Mouse (Mus musculus): ENCODE data around the gene Zfp511. TPM values are rescaled to one million over a fixed set of nuclear protein-coding genes. Genes with fewer than 3 reads are reported as not detected.

Gene Zfp511
- 10 to 100 TPM; 16.3 to 23.5 TPM for total RNA-seq (2021)
- long read RNA-seq, experiment 1, transcript Zfp511-201 (6 exons, 1,076 nt) = major isoform, 12 of 20 reads
- long read RNA-seq, experiment 1, partial matches to known transcripts = 0 of 20 reads
- long read RNA-seq, experiment 1, other reads (novel, unspliced or antisense) = 7 of 20 reads
- long read RNA-seq, experiment 2, transcript Zfp511-201 (6 exons, 1,076 nt) = major isoform, 10 of 32 reads
- long read RNA-seq, experiment 2, partial matches to known transcripts = 2 of 32 reads
- long read RNA-seq, experiment 2, other reads (novel, unspliced or antisense) = 17 of 32 reads

DNA sequence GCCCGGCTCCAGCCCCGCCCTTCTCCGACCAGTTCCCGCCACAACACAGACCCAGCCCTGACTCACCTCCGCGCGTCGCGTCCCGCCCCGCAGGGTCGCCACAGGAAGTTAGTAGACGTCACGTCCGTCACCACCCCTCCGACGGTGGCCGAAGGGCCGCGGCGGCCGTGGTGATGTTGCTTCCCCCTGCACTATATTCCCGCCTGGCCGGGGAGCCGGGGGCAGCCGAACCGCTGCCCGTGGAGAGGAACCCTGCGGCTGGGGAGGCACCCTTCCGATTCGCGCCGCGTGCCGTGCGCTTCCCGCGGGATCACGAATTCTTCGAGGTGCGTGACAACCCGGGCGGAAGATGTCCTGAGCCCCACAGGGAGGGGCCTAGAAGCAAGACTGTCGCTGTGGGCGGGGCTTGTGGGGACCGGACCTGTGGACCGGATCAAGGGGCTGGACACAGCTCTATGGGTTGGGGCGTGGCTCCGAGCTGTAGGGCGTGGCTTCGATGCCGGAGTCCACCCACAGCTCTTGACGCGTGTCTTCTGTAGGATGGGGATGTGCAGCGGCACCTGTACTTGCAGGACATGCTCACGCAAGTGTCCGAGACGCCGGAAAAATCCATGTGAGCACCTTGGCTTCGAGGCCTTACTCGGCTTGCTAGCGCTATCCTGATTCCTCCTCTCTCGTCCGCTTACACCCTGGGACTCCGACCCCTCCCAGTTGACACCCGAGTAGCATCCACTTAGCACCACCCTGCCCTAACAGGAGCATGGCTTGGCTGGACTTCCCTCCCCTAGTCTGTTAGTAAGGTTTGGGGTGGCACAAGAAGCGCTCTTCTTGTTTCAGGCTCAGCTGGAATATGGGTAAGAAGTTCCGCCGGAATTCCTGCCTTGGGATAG lies at the start of gene Zfp511, which contains the start of gene Tubgcp2:
Zfp511 (plus strand) TSS at position 111 of the 890 bp plus-strand sequence.
Tubgcp2 (minus strand) TSS at position 389 of the 890 bp plus-strand sequence.
- peak; percentile 91 to 94 for DNase-seq (ENCODE audit: low spot score in 2 of 2)

DNA sequence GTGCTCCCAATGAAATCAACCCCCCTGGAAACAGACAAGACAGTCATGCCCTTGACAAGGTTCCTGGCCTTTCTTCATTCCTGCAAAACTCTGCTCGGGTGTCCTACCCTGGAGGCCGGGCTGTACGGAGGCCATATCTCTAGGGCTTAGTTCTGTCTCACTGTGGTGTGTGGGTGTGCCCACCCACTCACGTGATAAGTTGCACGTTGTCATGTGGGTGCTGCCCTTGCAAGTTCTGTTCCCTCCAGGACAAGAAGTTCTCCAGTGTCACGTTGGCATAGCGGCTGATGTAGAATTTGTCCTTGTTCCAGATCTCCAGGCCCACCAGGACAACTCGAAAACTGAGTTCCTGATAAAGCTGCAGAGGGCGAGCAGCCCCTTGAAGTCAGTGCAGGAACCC lies 47.9 kb upstream of the Zfp511 start:
- DNase-seq (ENCODE audit: low spot score in 2 of 2) = no peak

DNA sequence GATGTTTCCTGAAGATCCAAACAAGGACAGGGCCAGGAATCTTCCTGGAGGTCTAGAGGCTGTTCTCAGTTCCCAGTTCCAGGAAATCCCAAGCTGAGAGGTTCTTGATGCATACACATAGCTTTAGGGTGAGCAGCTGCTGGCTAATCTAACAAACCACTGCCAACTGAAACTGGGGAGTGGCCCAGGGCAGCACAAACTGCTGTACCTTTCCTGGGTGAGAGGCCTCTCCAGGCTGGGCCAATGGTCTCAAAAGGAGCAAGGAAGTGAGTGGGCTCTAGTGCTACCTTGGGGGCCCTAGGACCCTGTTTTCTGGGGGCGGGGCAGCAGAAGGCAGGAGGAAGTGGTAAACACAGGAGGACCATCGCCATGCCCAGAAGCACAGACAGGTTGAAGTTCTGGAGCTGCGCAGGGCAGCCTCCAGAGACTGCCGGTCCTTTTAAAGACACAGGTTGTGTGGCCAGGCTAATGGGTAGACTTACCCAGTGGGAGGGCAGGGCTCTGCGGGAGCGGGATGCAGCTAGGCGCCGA lies 45.3 kb upstream of the Zfp511 start:
- no peak for DNase-seq (ENCODE audit: low spot score in 2 of 2)

- DNase-seq (ENCODE audit: low spot score in 2 of 2) = peak in 1 of 2 experiments; percentile 30
These were observed 43.8 kb upstream of the Zfp511 start, which contains the start of gene Adam8 for GRCm38 (mm10) chr7:139992406-139992805. TSS of gene Adam8 (minus strand) at chr7:139992562.

- DNase-seq (ENCODE audit: low spot score in 2 of 2) = no peak
These were observed 42.7 kb upstream of the Zfp511 start for GRCm38 (mm10) chr7:139993532-139993931.

DNA sequence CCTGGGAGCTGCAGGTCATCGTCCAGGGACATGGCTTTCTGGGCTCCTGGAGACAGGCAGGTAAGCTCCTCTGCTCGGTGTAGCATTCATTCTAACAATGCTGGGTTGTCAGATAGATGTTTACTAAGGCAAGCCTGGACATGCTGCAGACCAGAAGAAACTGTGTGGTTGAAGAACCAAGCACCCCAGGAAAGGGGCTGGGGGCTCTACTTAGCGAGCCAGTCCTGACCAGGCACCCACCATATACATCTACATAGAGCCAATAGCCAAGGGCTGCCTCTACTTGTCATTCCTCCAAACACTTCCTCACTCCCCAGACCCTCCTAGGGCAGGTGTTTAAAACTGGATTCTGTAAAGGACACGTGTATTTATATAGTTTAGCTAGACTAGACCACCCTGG lies 42.0 kb upstream of the Zfp511 start:
- DNase-seq (ENCODE audit: low spot score in 2 of 2) = no peak

- peak; percentile 56 to 65 for DNase-seq (ENCODE audit: low spot score in 2 of 2)
These were observed 41.5 kb upstream of the Zfp511 start for GRCm38 (mm10) chr7:139994676-139995075.

GRCm38 (mm10) chr7:139998691-139999350 lies 37.4 kb upstream of the Zfp511 start:
- DNase-seq (ENCODE audit: low spot score in 2 of 2) = no peak

DNA sequence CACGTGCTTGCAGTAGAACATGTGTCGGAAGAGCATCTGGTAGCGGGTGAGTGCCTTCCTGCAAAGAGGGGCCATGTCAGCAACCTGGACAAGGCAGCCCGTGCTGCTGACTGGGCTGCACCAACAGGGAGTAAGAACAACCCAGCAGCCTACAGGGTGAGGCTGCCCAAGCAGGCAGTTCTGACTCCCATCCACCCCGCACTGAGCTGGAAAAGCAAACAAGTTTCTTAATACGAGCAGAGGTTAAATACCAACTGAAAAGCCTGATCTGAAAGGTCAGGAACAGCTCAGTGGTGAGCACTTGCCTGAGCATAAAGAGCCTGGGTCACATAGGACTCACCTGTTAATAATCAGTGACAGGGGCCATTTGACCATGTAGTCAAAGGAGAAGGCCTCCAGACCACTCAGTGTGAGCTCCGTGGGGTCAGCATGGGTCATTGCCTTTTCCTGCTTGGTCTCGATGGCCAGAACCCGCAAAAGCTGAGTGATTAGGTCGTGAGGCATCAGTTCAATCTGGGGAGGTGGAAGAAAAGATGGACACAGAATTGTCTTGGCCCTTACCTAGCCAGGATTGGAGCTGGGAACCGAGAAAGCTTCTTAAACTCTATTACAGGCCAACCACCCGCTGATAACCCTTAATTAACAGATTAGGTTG lies 35.0 kb upstream of the Zfp511 start:
- no peak for DNase-seq (ENCODE audit: low spot score in 2 of 2)

- no peak for DNase-seq (ENCODE audit: low spot score in 2 of 2)
These were observed 31.5 kb upstream of the Zfp511 start for GRCm38 (mm10) chr7:140004666-140005065.

DNA sequence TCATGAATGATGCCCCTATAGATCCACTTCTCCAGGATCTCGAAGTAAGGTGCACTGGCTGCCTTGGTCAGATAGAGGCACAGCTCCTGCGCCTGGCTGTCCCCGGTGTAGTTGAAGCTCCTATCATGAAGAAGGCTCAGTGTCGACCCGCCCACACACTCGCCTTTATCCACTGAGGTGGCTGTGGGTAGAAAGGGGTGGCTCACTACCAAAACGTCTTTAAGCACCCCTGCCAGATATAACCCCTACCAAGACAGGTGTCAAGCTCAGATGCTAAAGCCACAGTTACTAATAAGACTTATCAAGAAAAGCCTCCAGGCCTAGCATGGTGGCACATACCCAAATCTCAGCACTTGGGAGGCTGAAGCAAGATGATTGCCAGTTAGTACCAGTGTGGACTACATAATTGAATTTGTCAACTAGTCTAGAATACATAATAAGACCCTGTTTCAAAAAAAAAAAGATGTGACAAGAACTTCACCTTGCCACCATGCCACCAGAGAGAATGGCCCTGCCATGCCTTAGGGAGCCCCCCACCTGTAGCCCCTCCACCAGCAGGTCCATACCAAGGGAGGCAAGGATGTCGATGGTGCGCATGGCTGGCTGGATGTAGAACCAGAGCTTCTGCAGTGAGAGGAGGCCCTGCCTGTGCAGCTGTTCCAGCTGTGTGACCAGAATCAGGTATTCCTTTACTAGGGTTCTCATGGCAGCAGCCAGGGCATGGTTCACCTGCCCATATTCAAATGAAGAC lies 29.2 kb upstream of the Zfp511 start:
- no peak for DNase-seq (ENCODE audit: low spot score in 2 of 2)

DNA sequence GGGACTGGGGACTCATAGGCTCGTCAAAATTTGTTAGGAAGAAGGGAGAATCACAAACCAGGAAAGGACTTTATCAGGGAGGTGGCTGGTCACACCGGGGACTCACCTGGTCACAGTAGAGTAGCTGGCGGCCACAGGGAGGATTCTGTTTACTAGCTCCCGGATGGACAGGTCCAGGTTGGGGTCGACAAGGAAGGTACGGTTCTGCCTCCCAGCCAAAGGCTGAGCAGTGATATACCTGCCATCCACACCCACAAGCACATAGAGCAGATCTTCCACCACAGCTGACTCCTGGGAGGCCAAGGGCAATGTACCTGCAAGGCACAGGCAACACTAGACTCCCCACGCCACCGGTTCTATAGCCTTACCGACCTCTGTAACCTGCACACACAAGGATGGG lies 28.4 kb upstream of the Zfp511 start:
- DNase-seq (ENCODE audit: low spot score in 2 of 2) = no peak

- DNase-seq (ENCODE audit: low spot score in 2 of 2) = no peak
These were observed 24.9 kb upstream of the Zfp511 start for GRCm38 (mm10) chr7:140011336-140011735.

DNA sequence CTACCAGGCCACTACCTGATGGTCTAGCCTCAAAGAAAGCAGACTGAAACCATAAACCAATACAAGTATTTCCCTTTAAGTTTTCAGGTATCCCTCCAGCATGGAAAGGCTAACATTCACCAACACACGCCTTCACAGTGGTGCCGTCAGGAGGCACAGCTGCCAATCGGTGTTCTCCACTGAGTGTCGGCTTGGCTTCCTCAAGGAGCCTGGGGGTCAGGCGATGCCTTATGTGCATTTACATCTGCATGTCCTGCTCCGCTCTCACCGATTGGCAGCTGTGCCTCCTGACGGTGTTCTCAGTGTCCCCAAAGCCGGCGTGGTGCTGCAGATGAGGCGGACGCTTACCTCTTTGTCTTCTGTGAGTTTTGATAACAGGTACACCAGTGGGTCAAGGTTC lies 4.4 kb upstream of the Zfp511 start:
- no peak for DNase-seq (ENCODE audit: low spot score in 2 of 2)

- DNase-seq (ENCODE audit: low spot score in 2 of 2) = no peak
These were observed 3.8 kb upstream of the Zfp511 start for GRCm38 (mm10) chr7:140032366-140032765.

DNA sequence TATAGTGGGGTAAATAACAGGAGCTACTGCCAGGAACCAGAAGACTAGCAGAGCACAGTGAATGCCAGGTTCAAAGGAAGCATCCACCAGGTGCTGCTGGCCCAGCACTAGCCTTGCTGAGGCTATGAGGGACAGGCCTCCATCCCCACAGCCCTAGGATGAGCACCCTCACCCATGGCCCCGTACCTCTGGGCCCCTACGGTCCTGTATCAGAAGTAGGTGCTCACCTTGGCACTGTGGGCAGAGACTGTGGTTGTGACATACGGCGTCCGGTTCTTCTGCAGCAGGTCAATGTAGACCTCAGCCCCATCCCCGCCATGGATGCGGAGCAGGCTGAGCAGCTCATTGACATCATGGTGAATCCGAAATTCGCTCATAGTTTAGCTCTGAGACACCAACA lies 2.8 kb upstream of the Zfp511 start:
- DNase-seq (ENCODE audit: low spot score in 2 of 2) = no peak

DNA sequence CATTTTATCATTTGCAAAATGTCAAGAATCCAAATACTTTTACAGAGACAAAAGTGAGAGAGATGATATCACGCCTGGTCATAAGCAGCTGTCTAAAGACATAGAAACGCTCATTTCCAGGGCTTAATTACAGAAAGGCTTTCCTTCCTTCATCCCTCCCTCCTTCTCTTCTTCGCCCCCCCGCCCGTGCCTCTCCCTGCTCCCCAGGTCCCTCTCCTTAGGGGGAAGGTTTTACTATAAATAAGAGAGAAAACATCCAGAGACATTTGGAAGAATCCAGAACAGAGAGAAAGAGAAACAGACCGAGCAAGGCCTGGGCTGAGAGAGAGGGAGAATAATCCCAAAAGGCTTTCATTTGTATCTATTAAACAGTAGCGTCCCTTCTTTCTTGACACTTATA lies 735 bp upstream of the Zfp511 start:
- DNase-seq (ENCODE audit: low spot score in 2 of 2) = no peak

GRCm38 (mm10) chr7:140037171-140037555 lies 972 bp downstream of the Zfp511 start:
- no peak for DNase-seq (ENCODE audit: low spot score in 2 of 2)

GRCm38 (mm10) chr7:140042728-140043127 lies 6.5 kb downstream of the Zfp511 start:
- DNase-seq (ENCODE audit: low spot score in 2 of 2) = no peak

DNA sequence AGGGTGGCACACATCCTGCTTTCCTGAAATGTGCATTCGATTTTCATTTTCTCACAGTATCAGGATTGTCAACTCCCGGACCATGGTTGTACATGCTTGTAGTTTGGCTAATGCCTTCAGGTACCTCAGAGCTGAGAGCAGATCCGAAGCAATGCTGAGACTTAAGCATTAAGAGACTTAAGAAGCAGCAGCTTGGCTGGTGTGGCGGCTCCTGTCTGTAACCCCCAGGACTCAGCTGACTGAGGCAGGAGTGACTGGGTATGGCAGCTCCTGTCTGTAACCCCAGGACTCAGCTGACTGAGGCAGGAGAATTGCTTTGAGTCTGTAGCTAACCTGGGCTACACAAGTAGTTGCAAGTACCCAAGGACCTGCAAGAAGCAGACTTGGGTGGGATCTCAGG lies 9.4 kb downstream of the Zfp511 start:
- no peak for DNase-seq (ENCODE audit: low spot score in 2 of 2)
